Mouse (Mus musculus): ENCODE measurements around the gene Hist1h4n. TPM values are rescaled to one million over a fixed set of nuclear protein-coding genes. Genes with fewer than 3 reads are reported as not detected.
A peak's percentile ranks its signal among the peaks of the same experiment; 100 is the strongest.
"Not testable (repeated sequence)": the region's sequence is repeated elsewhere in the genome, so short reads cannot be mapped to it uniquely, and the experiment has no call there.

Hist1h4n gene
- total RNA-seq (2021), result 1 to 10 TPM; 4.7 to 7.4 TPM

GRCm38 (mm10) chr13:21831418-21832394 lies at the start of gene Hist1h4n:
Hist1h4n (minus strand) TSS chr13:21832196.
- DNase-seq, result peak in 1 of 2 experiments; percentile 44
- intact Hi-C loops (cut with DNase I), result loop anchor here (10.0 kb wide), 1 partner anchor 47 kb away; the partner anchor contains the start of genes Hist1h1b, Hist1h2an, Hist1h2bp and Hist1h3i

- DNase-seq, result no peak
- intact Hi-C loops (cut with DNase I), result no loop called here
These were observed 48.7 kb upstream of the Hist1h4n start for GRCm38 (mm10) chr13:21880735-21881134.

GRCm38 (mm10) chr13:21865503-21865902 lies 33.5 kb upstream of the Hist1h4n start:
- intact Hi-C loops (cut with DNase I); DNase-seq: not testable (repeated sequence)

GRCm38 (mm10) chr13:21861608-21862007 lies 29.6 kb upstream of the Hist1h4n start:
- intact Hi-C loops (cut with DNase I), result no loop called here
- DNase-seq, result no peak

GRCm38 (mm10) chr13:21855698-21856162 lies 23.7 kb upstream of the Hist1h4n start:
- DNase-seq, result peak; percentile 28 to 29
- intact Hi-C loops (cut with DNase I), result loop anchor here (10.0 kb wide), 4 partner anchors 59 to 1579 kb away; partner anchors contain the start of gene Zfp184

GRCm38 (mm10) chr13:21855146-21855545 lies 23.1 kb upstream of the Hist1h4n start:
- peak; percentile 80 to 81 for DNase-seq
- intact Hi-C loops (cut with DNase I), result loop anchor here (10.0 kb wide), 4 partner anchors 60 to 1580 kb away; partner anchors contain the start of gene Zfp184

GRCm38 (mm10) chr13:21852215-21852945 lies 20.4 kb upstream of the Hist1h4n start:
- DNase-seq, result peak; percentile 47 to 60
- intact Hi-C loops (cut with DNase I), result loop anchor here (10.0 kb wide), 4 partner anchors 62 to 1582 kb away; partner anchors contain the start of gene Zfp184

DNA sequence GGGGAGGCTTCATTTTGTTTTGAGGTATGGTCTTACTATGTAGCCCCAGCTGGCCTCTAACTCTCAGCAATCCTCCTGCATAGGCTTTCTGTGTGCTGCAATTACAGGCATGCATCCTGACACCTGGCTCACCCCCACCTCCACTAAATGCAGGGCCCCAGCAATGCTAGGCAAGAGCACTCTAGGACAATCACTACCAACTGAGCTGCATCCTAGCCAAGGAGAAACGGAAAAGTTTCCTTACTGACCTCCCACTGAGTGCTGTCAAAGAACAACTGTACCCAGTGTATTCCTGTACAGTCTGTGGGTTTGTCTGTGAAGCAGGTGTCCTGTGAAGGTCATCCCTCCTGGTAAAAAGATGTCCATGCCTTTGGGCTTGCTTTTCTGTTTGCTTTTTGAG lies 18.7 kb upstream of the Hist1h4n start:
- intact Hi-C loops (cut with DNase I), result loop anchor here (10.0 kb wide), 4 partner anchors 64 to 1584 kb away; partner anchors contain the start of gene Zfp184
- not testable (repeated sequence) for DNase-seq

DNA sequence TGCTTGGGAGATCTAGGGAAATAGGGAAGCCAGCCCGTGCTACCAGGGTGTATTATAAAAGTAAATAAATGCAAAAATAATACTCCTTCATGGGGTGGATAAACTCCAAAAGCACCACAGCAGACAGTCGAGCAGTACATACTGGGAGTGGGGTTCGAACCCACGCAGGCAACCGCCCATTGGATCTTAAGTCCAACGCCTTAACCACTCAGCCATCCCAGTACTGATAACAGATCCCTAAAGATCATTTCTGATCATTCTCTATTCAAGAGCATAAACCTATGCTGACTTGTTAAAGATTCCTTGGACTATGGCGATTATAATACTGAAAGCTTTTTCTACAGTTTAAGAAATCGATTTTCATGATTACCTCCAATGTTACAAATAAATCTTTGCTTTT lies 15.9 kb upstream of the Hist1h4n start:
- DNase-seq, result no peak
- intact Hi-C loops (cut with DNase I), result no loop called here

DNA sequence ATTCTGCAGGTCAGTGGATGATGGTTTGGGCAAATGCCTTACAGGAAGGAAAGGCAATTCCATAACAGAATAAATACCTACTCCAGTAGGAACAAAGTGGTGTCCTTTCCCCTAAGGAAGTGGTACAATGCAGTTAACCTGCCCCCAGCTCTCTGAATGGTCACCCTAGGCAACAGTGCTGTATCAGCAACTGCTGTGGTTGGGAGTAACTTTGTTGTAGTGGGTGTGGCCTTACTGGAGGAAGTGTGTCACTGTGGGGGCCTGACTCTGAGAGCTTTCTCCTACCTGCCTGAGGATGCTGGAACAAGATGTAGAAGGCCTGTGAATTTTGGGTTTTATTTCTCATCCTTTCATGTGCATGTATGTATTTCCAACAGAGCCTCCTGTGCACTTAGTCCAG lies 14.4 kb upstream of the Hist1h4n start:
- intact Hi-C loops (cut with DNase I), result not testable (repeated sequence)

GRCm38 (mm10) chr13:21840508-21840907 lies 8.5 kb upstream of the Hist1h4n start:
- intact Hi-C loops (cut with DNase I), result not testable (repeated sequence)

More for the DNA sequence above, 14.4 kb upstream of the Hist1h4n start:
- DNase-seq, result not testable (repeated sequence)

DNA sequence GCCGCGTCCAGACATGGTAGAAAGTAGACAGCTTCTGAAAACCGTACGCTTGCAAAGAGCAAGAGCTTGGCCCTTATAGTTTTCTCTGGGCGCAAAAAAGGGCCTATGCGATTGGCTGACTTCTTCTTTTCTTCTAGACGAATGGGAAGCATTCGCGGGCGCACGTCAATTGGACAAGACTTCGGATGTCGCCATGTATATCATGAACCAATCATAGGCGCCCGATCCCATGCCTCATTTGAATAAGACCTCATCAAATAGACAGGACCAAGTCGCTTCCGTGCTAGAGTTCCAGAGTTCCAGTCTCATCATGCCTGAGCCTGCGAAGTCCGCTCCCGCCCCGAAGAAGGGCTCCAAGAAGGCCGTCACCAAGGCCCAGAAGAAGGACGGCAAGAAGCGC lies 1.5 kb upstream of the Hist1h4n start, which contains the start of the genes Hist1h2ap and Hist1h2br:
TSS of gene Hist1h2ap (minus strand) at position 47 of the 400 bp plus-strand sequence.
TSS of gene Hist1h2br (plus strand) at position 283 of the 400 bp plus-strand sequence.
- intact Hi-C loops (cut with DNase I), result loop anchor here (10.0 kb wide), 1 partner anchor 49 kb away; the partner anchor contains the start of genes Hist1h1b, Hist1h2an, Hist1h2bp and Hist1h3i
- not testable (repeated sequence) for DNase-seq

More at GRCm38 (mm10) chr13:21840508-21840907, 8.5 kb upstream of the Hist1h4n start:
- DNase-seq, result not testable (repeated sequence)

DNA sequence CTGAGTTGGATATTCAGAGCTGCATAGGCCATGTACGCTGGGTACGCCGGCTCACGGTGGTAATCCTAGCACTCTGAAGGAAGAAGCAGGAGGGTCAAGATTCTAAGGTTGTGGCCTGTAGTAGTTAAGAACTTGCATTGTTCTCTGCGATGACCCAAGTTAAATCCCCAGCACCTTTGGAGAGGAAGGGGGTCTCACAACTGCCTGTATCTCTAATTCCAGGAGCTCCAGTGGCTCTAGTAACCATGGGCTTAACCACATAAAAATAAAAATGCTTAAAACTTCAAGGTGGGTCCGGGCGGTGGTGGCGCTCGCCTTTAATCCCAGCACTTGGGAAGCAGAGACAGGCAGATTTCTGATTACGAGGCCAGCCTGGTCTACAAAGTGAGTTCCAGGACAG lies 1.7 kb downstream of the Hist1h4n start:
- intact Hi-C loops (cut with DNase I), result loop anchor here (10.0 kb wide), 1 partner anchor 46 kb away; the partner anchor contains the start of genes Hist1h1b, Hist1h2an, Hist1h2bp and Hist1h3i

GRCm38 (mm10) chr13:21828511-21828910 lies 3.5 kb downstream of the Hist1h4n start:
- no peak for DNase-seq
- intact Hi-C loops (cut with DNase I), result loop anchor here (10.0 kb wide), 5 partner anchors 114 to 1916 kb away; partner anchors contain the start of genes Hist1h1e, Hist1h2ac, Hist1h2ag and Hist1h2ai

More for the DNA sequence above, 1.7 kb downstream of the Hist1h4n start:
- DNase-seq, result no peak

- DNase-seq, result not testable (repeated sequence)
- intact Hi-C loops (cut with DNase I), result loop anchor here (10.0 kb wide), 5 partner anchors 105 to 1925 kb away; partner anchors contain the start of genes Hist1h1e, Hist1h2ac, Hist1h2ag and Hist1h2ai
These were observed 11.7 kb downstream of the Hist1h4n start for GRCm38 (mm10) chr13:21820082-21820890.

- intact Hi-C loops (cut with DNase I), result not testable (repeated sequence)
These were observed 19.9 kb downstream of the Hist1h4n start for GRCm38 (mm10) chr13:21812092-21812491.

DNA sequence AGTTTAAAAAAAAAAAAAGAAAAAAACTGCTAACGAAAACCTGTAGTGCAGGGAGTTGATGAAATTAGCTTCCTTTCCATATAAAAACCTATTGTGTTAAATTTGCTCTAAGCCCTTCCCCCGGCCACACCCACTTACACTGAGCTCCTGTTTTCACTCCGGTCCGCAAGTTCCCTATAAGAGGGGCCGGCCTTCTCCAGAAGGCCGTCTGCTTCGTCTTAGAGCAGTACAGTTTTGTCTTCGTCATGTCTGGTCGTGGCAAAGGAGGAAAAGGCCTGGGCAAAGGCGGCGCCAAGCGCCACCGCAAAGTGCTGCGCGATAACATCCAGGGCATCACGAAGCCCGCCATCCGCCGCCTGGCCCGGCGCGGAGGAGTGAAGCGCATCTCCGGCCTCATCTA lies 20.5 kb downstream of the Hist1h4n start, which contains the start of gene Hist1h4m:
TSS of gene Hist1h4m (plus strand) at position 208 of the 400 bp plus-strand sequence.
- intact Hi-C loops (cut with DNase I), result not testable (repeated sequence)
- DNase-seq, result peak; percentile 45 to 49

More at GRCm38 (mm10) chr13:21812092-21812491, 19.9 kb downstream of the Hist1h4n start:
- DNase-seq, result not testable (repeated sequence)

GRCm38 (mm10) chr13:21811074-21811473 lies 20.9 kb downstream of the Hist1h4n start:
- not testable (repeated sequence) for DNase-seq

More at GRCm38 (mm10) chr13:21811074-21811473, 20.9 kb downstream of the Hist1h4n start:
- intact Hi-C loops (cut with DNase I), result not testable (repeated sequence)

Measured in heart, postnatal 36 days (tissue).